Mouse (Mus musculus) intestine, embryonic 14.5 days (tissue): ENCODE data around the gene Ndufv2. TPM values are rescaled to one million over a fixed set of nuclear protein-coding genes. Genes with fewer than 3 reads are reported as not detected.

Source experiments
- ATAC-seq: fragments of 200-750 bp; cut with Nextera tagmentation; replicated peaks from 2 replicates; pipeline ENCODE4 v1.8.0; 2017; ENCODE audit warnings: low read depth, moderate number of reproducible peaks, moderate TSS enrichment, moderate library complexity; ENCODE audit not compliant: low FRiP score, low TSS enrichment
- DNase-seq: peaks from one replicate; pipeline ENCODE4 v3.0.0-alpha.2; 2018; ENCODE audit warnings: low spot score
- H3K27ac ChIP-seq: fragments of 300-500 bp; sonication (generic); 2 replicates; pipeline ENCODE4 v1.5.1; 2014; ENCODE audit warnings: low read depth, mild to moderate bottlenecking, control low read depth
- H3K27me3 ChIP-seq: fragments of 300-500 bp; sonication (generic); replicated peaks from 2 replicates; pipeline ENCODE4 v1.6.1; 2014; ENCODE audit warnings: low read length, control low read depth; ENCODE audit not compliant: control insufficient read depth, insufficient read depth
- H3K36me3 ChIP-seq: fragments of 300-500 bp; sonication (generic); 2 replicates; pipeline ENCODE4 v1.6.1; 2014; ENCODE audit warnings: low read length, control low read depth; ENCODE audit not compliant: control insufficient read depth, insufficient read depth
- H3K4me1 ChIP-seq: fragments of 300-500 bp; sonication (generic); replicated peaks from 2 replicates; pipeline ENCODE4 v1.6.1; 2014; ENCODE audit warnings: low read length, control low read depth, mixed read lengths; ENCODE audit not compliant: control insufficient read depth, insufficient read depth
- H3K4me2 ChIP-seq: fragments of 300-500 bp; sonication (generic); 2 replicates; pipeline ENCODE4 v1.6.1; 2014; ENCODE audit warnings: low read length
- H3K4me3 ChIP-seq: fragments of 300-500 bp; sonication (generic); 2 replicates; pipeline ENCODE4 v1.5.1; 2014; ENCODE audit warnings: low read depth, low read length, control low read depth, mixed read lengths
- H3K9ac ChIP-seq: fragments of 300-500 bp; sonication (generic); 2 replicates; pipeline ENCODE4 v1.6.1; 2014; ENCODE audit warnings: mild to moderate bottlenecking, low read length
- H3K9me3 ChIP-seq: fragments of 300-500 bp; sonication (generic); 2 replicates; pipeline ENCODE4 v1.6.1; 2016; ENCODE audit warnings: low read length, control low read depth; ENCODE audit not compliant: control insufficient read depth
- WGBS: fragments of 180-500 bp; shearing (Covaris S2); extraction: QIAGEN DNeasy Blood & Tissue Kit; methylation state at CpG from one replicate; pipeline ENCODE4 v1.1.7; 2014; 5-methylcytosine and 5-hydroxymethylcytosine counted together
- polyA plus RNA-seq: library from polyadenylated mRNA; unstranded; fragments of >200 nt; fragmentation: Nextera tagmentation; extraction: Ambion mirVana; gene quantifications from 2 replicates; pipeline ENCODE4 v1.2.1, GENCODE M21; 2014

The Ndufv2 gene
- polyA plus RNA-seq, 1 experiment from 2014 or later: 401 TPM

DNA sequence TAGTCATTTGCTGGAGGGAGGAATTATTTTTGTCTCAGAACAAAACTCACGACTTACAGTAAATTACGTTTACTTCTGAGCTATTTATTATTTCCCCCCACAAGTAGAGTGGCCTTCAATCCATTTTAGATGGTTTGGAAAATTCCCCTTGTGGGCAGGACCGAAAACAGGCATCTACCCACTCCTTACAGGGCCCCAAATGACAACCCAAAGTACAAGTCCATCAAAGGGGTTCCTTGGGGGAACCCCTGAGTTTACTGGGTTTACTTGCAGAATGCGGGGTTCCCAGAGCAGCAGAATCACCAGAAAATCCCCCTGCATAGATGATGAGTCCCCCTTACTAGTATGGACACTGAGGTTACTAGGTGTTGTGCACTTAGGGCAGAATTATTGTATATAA is 10.8 kb upstream of the Ndufv2 start:
- ATAC-seq (no peak), DNase-seq (no peak)
- peak overlapping the region; percentile 84 for H3K4me3 ChIP-seq
- H3K9ac ChIP-seq: peak overlapping the region; percentile 76
- H3K27me3 ChIP-seq: no peaks in the 10 kb centered on the region
- 37% methylated on average over 4 of the region's 4 CpGs for WGBS
- peak overlapping the region; percentile 70 for H3K4me2 ChIP-seq
- H3K9me3 ChIP-seq: no peaks in the 10 kb centered on the region
- no peak overlapping the region for H3K27ac ChIP-seq
- peaks cover 34% of the 10 kb centered on the region for H3K36me3 ChIP-seq
- peaks cover 16% of the 10 kb centered on the region for H3K4me1 ChIP-seq

GRCm38 (mm10) chr17:66111402-66111959 is 10.1 kb upstream of the Ndufv2 start, which contains the start of gene Washc1:
TSS of gene Washc1 (plus strand) at chr17:66111545.
- peak within 1 kb of the TSS; percentile 70 for H3K4me2 ChIP-seq

GRCm38 (mm10) chr17:66110746-66111145 is 9.4 kb upstream of the Ndufv2 start:
- 30% methylated on average over 6 of the region's 6 CpGs for WGBS
- H3K9me3 ChIP-seq: no peaks in the 10 kb centered on the region
- H3K4me2 ChIP-seq: peak overlapping the region; percentile 70
- no peaks in the 10 kb centered on the region for H3K27me3 ChIP-seq
- peak overlapping the region; percentile 76 for H3K9ac ChIP-seq
- ATAC-seq (no peak), DNase-seq (no peak)
- H3K4me3 ChIP-seq: peak overlapping the region; percentile 84
- H3K4me1 ChIP-seq: peaks cover 18% of the 10 kb centered on the region
- H3K36me3 ChIP-seq: peaks cover 20% of the 10 kb centered on the region
- peak overlapping the region; percentile 57 for H3K27ac ChIP-seq

More at GRCm38 (mm10) chr17:66111402-66111959, 10.1 kb upstream of the Ndufv2 start, which contains the start of gene Washc1:
- ATAC-seq (peak; percentile 99), DNase-seq (peak; percentile 94)
- WGBS: 0% methylated on average over 41 of the region's 41 CpGs
- H3K4me1 ChIP-seq: peaks cover 18% of the 10 kb centered on the region
- H3K27me3 ChIP-seq: no peaks in the 10 kb centered on the region
- peak within 1 kb of the TSS; percentile 57 for H3K27ac ChIP-seq
- H3K36me3 ChIP-seq: peaks cover 28% of the 10 kb centered on the region
- H3K9me3 ChIP-seq: no peaks in the 10 kb centered on the region
- H3K4me3 ChIP-seq: peak within 1 kb of the TSS; percentile 84
- peak within 1 kb of the TSS; percentile 76 for H3K9ac ChIP-seq

DNA sequence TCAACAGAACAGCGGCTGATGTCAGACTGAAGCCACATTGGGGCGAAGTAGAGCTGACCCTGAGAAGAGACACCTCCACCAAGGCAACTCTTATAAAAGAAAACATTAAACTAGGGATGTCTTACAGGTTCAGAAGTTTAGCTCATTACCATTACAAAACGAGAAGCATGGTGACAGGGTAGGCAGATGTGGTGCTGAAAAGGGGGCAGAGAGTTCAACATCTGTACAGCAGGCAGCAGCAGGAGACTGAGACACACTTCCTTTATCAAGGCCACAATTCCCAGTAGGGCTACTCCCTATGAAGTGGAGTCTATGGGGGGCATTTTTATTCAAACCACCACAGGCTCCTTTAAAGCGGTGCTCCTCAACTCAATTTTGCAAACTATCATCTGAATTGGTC is 6.8 kb upstream of the Ndufv2 start:
- no peaks in the 10 kb centered on the region for H3K27me3 ChIP-seq
- 81% methylated on average over 4 of the region's 4 CpGs for WGBS
- no peaks in the 10 kb centered on the region for H3K36me3 ChIP-seq
- no peak for DNase-seq
- no peaks in the 10 kb centered on the region for H3K9me3 ChIP-seq
- H3K27ac ChIP-seq: no peak overlapping the region
- H3K4me3 ChIP-seq: no peak overlapping the region
- no peak for ATAC-seq
- no peak overlapping the region for H3K9ac ChIP-seq
- no peak overlapping the region for H3K4me2 ChIP-seq
- peaks cover 18% of the 10 kb centered on the region for H3K4me1 ChIP-seq

DNA sequence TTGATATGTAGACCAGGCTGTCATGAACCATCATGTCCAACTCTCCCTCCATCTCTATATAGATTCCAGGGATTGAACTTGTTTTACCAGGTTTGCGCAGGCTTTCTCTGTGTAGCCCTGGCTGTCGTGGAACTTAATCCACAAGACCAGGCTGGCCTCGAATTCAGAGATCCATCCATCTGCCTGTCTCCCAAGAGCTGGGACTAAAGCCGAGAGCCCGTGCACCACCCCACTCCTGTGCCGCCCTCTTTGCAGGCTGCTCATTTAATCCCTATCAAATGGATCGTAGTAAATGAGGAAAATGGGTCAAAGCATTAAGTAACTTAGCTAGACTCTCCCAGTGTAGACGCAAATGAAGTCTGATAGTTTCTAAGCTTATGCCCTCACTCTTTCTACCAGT is 6.1 kb upstream of the Ndufv2 start:
- H3K4me3 ChIP-seq: no peak overlapping the region
- H3K4me2 ChIP-seq: no peak overlapping the region
- 71% methylated on average over 8 of the region's 8 CpGs for WGBS
- peaks cover 14% of the 10 kb centered on the region for H3K4me1 ChIP-seq
- DNase-seq: no peak
- H3K9me3 ChIP-seq: no peaks in the 10 kb centered on the region
- H3K36me3 ChIP-seq: no peaks in the 10 kb centered on the region
- H3K27me3 ChIP-seq: no peaks in the 10 kb centered on the region
- no peak for ATAC-seq
- no peak overlapping the region for H3K9ac ChIP-seq
- no peak overlapping the region for H3K27ac ChIP-seq

DNA sequence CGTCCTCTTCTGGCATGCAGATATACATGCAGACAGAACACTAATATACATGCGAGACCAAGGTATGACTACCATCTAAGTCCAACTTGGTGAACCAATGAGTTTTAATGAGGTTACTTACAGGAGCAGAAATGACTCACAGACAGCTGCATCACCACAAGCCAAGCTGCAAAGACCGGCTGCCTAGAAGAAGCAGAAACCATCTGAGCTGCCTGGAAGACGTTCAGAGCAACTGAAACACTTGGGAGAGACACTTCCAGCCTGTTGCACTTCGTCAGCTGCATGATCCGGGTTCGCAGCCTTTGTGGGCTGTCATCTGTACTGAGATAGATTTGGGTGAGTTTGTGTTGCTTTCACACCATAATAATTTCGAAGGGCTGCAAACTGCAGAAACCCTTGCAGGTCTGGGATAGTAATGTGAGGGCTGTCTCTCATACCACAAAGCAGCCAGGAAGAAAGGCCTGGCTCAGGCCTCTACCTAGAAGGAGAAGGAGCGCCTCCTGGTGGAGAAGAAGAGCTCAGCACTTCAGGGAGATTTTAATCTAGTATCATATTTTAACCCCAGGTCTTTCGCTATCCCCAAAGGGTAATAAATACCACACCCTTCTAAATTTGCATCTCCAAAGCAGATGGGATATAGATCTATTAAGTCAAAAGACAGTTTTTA is 5.4 kb upstream of the Ndufv2 start:
- Histone ChIP-seq H3K9me3 (no peaks in the 10 kb centered on the region), H3K27ac (no peak overlapping the region), H3K27me3 (no peaks in the 10 kb centered on the region), H3K36me3 (no peaks in the 10 kb centered on the region), H3K4me1 (peaks cover 9% of the 10 kb centered on the region), H3K4me3 (no peak overlapping the region), H3K9ac (0 out of 2 replicates have a peak overlapping the region, but pooled peaks have one; percentile 2), H3K4me2 (no peak overlapping the region)
- 50% methylated on average over 10 of the region's 10 CpGs for WGBS
- ATAC-seq (no peak), DNase-seq (peak; percentile 76)

- Histone ChIP-seq H3K4me3 (no peak overlapping the region), H3K4me2 (no peak overlapping the region), H3K36me3 (no peaks in the 10 kb centered on the region), H3K9me3 (no peaks in the 10 kb centered on the region), H3K9ac (no peak overlapping the region), H3K27me3 (no peaks in the 10 kb centered on the region), H3K4me1 (peaks cover 11% of the 10 kb centered on the region), H3K27ac (no peak overlapping the region)
- DNase-seq (no peak), ATAC-seq (no peak)
- 81% methylated on average over 7 of the region's 7 CpGs for WGBS
Observed at GRCm38 (mm10) chr17:66104076-66104475, 2.7 kb upstream of the Ndufv2 start.

GRCm38 (mm10) chr17:66100566-66101379 is 586 bp downstream of the Ndufv2 start:
- Histone ChIP-seq H3K9me3 (no peaks in the 10 kb centered on the region), H3K4me1 (peaks cover 9% of the 10 kb centered on the region), H3K36me3 (no peaks in the 10 kb centered on the region), H3K27me3 (no peaks in the 10 kb centered on the region), H3K4me3 (peak overlapping the region; percentile 84), H3K27ac (peak overlapping the region; percentile 70), H3K4me2 (peak overlapping the region; percentile 94), H3K9ac (peak overlapping the region; percentile 95)
- DNase-seq (no peak), ATAC-seq (peak; percentile 59; the same call in 1 of the 2 replicates)
- WGBS: under 1% methylated on average over 41 of the region's 41 CpGs
